Mouse (Mus musculus) B cell, adult (primary cell): ENCODE results near the gene 2200002D01Rik. TPM values are rescaled to one million over a fixed set of nuclear protein-coding genes. Genes with fewer than 3 reads are reported as not detected.

ENCODE experiments used
- total RNA-seq: library from RNA; stranded (reverse); gene quantifications from 4 replicates; pipeline ENCODE4 v1.2.4, GENCODE M21; 2023; ENCODE audit not compliant: inconsistent age

The 2200002D01Rik gene
- total RNA-seq: 0.69 to 4.9 TPM (median 2.4 TPM) in 4 replicates

GRCm38 (mm10) chr7:29248261-29248841 is at the start of gene 2200002D01Rik:
2200002D01Rik (minus strand) TSS chr7:29248466.

GRCm38 (mm10) chr7:29288942-29289638 is 40.8 kb upstream of the 2200002D01Rik start, which contains the start of gene Ppp1r14a:
Ppp1r14a (plus strand) TSS chr7:29289308.

GRCm38 (mm10) chr7:29281201-29282073 is 33.2 kb upstream of the 2200002D01Rik start, which contains the start of gene Spint2:
Spint2 (minus strand) TSS chr7:29281912.

GRCm38 (mm10) chr7:29238019-29238967 is 10.0 kb downstream of the 2200002D01Rik start, which contains the start of gene Yif1b:
Yif1b (plus strand) TSS chr7:29238329.

GRCm38 (mm10) chr7:29232247-29233013 is 15.8 kb downstream of the 2200002D01Rik start, which contains the start of gene Kcnk6:
Kcnk6 (minus strand) TSS chr7:29232515.

GRCm38 (mm10) chr7:29213675-29214082 is 34.6 kb downstream of the 2200002D01Rik start, which contains the start of gene Catsperg1:
Catsperg1 (minus strand) TSS chr7:29214035.

Other genes with a start within 250 kb of the 2200002D01Rik start
- gene Ryr1, start 123.3 kb downstream of the 2200002D01Rik start, total RNA-seq: 0.39 to 0.64 TPM (median 0.42 TPM) in 4 replicates
- gene Rasgrp4, start 113.6 kb downstream of the 2200002D01Rik start, total RNA-seq: 2.6 to 6.3 TPM (median 3.7 TPM) in 4 replicates
- 27.4 to 34.3 TPM (median 28.2 TPM) in 4 replicates for gene Fam98c, start 92.2 kb downstream of the 2200002D01Rik start, total RNA-seq
- not detected in 4 replicates for gene Ggn, start 78.3 kb downstream of the 2200002D01Rik start, total RNA-seq
- gene Spred3, start 78.1 kb downstream of the 2200002D01Rik start, total RNA-seq: 2.1 to 3.2 TPM (median 2.7 TPM) in 4 replicates
- gene Psmd8, start 67.8 kb downstream of the 2200002D01Rik start, total RNA-seq: 229 to 259 TPM (median 253 TPM) in 4 replicates
- gene Catsperg1, start 34.4 kb downstream of the 2200002D01Rik start, total RNA-seq: 1.7 to 2.1 TPM (median 1.9 TPM) in 4 replicates
- 0.93 to 1.3 TPM (median 1.3 TPM) in 4 replicates for gene Kcnk6, start 16.0 kb downstream of the 2200002D01Rik start, total RNA-seq
- gene Yif1b, start 10.1 kb downstream of the 2200002D01Rik start, total RNA-seq: 22.0 to 32.5 TPM (median 26.5 TPM) in 4 replicates
- 31.9 to 43.7 TPM (median 34.7 TPM) in 4 replicates for gene Spint2, start 33.4 kb upstream of the 2200002D01Rik start, total RNA-seq
- gene Ppp1r14a, start 40.8 kb upstream of the 2200002D01Rik start, total RNA-seq: not detected in 4 replicates
- 0.16 to 1.6 TPM (median 0.87 TPM) in 4 replicates for gene Dpf1, start 55.5 kb upstream of the 2200002D01Rik start, total RNA-seq